ENCODE assay signal across 16 mouse cellular contexts in the genomic region with DNA sequence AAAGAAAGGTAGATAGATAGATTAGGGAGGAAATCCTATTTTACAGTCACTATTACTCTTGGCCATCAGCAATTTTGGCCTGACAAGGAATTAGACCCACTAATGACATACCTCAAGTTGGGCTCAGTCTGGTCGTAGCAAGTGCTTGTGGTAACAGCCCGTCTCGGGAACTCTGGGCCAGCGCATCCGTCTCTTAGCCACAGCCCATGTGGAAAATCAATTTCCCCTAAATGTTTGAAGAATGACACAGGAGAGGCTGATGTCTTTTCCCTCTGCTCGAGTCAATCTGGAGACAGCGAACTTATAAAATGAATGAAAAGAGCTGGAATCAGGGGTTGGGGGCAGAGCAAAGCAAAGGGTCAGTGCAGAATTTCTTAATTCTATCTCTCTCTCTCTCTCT. TPM values are rescaled to one million over a fixed set of nuclear protein-coding genes. Genes with fewer than 3 reads are reported as not detected.
DNase-seq lines count a peak whose midpoint lies in the region.
"Had no signal": no experiment of that assay in that cellular context is flagged by ENCODE, and none has a peak within 500 bp of the region (broad histone marks: within the 10 kb centered on the region; RNA-seq: fewer than 3 reads in every experiment).

No protein-coding gene starts in this region.

- peak; percentile 42 for DNase-seq in embryo, embryonic 11 days
- DNase-seq in embryo, embryonic 9.5 days (ENCODE audit: extremely low spot score) = no peak
- peak; percentile 95 for DNase-seq in heart, adult 11 months
- DNase-seq in heart, postnatal 25 days (ENCODE audit: low spot score) = no peak
- DNase-seq in mesoderm, embryonic 11.5 days (ENCODE audit: low read depth, low spot score) = peak; percentile 64
- DNase-seq in ovary, postnatal 10 days (ENCODE audit: low spot score) = no peak
- DNase-seq: adrenal gland, postnatal 10 days; adrenal gland, postnatal 36 days; B cell, adult 2 months; cerebellum, adult 18-20 months; cerebellum, adult 9-10 months; cerebellum, postnatal 14 days; forebrain, postnatal 0 days; heart, adult 2 months; heart, postnatal 4 days; kidney, adult 18-20 months had no signal

- intact Hi-C loops in heart, postnatal 25 days (cut with DNase I) = no loop called here

RNA-seq across cellular contexts. Expression of gene Med13l, which starts 36.1 kb away (rescaled TPM):
- total RNA-seq in heart, postnatal 25 days (2021) = 10 to 100 TPM; 29.9 to 30.8 TPM

Comparison
In these comparisons a context has a peak if more than half of its experiments do, and no peak if none do; other contexts are left out.
1. DNase-seq: peak in embryo, embryonic 11 days (single experiment), heart, adult 11 months (single experiment) and mesoderm, embryonic 11.5 days (single experiment); none in embryo, embryonic 9.5 days (single experiment), heart, postnatal 25 days (single experiment) and ovary, postnatal 10 days (single experiment).